Mouse (Mus musculus): ENCODE results near the gene Cryz. TPM values are rescaled to one million over a fixed set of nuclear protein-coding genes. Genes with fewer than 3 reads are reported as not detected.

The Cryz gene
- total and polyA plus RNA-seq, 2 experiments from 2014 or later: 10.3 to 15.4 TPM

GRCm38 (mm10) chr3:154573666-154574065 lies 22.8 kb upstream of the Cryz start:
- H3K9ac ChIP-seq (replicated peaks; ENCODE audit: low read depth, low read length): no peak overlapping the region
- ATAC-seq (ENCODE audit: insufficient read depth, low read depth) (no peak), DNase-seq (ENCODE audit: low spot score) (no peak)
- H3K4me3 ChIP-seq (ENCODE audit: low read depth, low read length): no peak overlapping the region
- H3K27me3 ChIP-seq (ENCODE audit: control insufficient read depth, insufficient read depth, low read length): peaks cover 5% of the 10 kb centered on the region; the same call in 1 of the 2 replicates
- WGBS: 50% methylated on average over 6 of the region's 6 CpGs
- H3K36me3 ChIP-seq (replicated peaks; ENCODE audit: control insufficient read depth, insufficient read depth, low read length): 0 out of 2 replicates have a peak, but pooled peaks cover under 1% of the 10 kb centered on the region
- H3K4me1 ChIP-seq (ENCODE audit: control insufficient read depth, insufficient read depth): no peaks in the 10 kb centered on the region
- no peak overlapping the region for H3K4me2 ChIP-seq (ENCODE audit: low read depth, low read length)
- no peak overlapping the region for H3K27ac ChIP-seq (ENCODE audit: low read depth)
- no peaks in the 10 kb centered on the region for H3K9me3 ChIP-seq (replicated peaks; ENCODE audit: control insufficient read depth, low read length)
- no peak for TF ChIP-seq EP300 (IDR thresholded peaks at IDR 0.05; ENCODE audit: low read depth)
- TF ChIP-seq CTCF (IDR thresholded peaks at IDR 0.05; ENCODE audit: low read depth): no peak

DNA sequence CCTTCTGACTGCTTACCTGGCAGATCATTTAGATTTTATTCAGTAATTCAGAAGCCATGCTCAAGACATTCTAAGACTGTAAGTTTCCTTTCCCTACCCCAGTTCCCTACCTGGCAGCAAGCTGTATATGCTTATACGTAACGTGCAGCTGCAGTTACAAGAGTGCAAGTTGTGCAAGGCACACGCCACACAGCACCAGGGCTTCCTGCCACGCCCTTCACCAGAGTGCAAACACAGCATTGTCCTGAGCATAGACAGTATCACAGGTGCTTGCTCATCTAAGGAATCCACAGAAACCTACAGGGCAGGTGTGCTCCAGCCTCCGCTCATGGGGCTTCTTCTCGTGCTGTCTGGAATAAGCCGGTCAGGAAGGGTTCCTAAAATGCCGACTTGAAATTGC lies 18.6 kb upstream of the Cryz start:
- no peaks in the 10 kb centered on the region for H3K27me3 ChIP-seq (ENCODE audit: control insufficient read depth, insufficient read depth, low read length)
- no peaks in the 10 kb centered on the region for H3K4me1 ChIP-seq (ENCODE audit: control insufficient read depth, insufficient read depth)
- ATAC-seq (ENCODE audit: insufficient read depth, low read depth): no peak
- H3K4me3 ChIP-seq (ENCODE audit: low read depth, low read length): no peak overlapping the region
- H3K36me3 ChIP-seq (replicated peaks; ENCODE audit: control insufficient read depth, insufficient read depth, low read length): peaks cover 14% of the 10 kb centered on the region
- 86% methylated on average over 8 of the region's 8 CpGs for WGBS
- DNase-seq (ENCODE audit: low spot score): no peak
- TF ChIP-seq CTCF (IDR thresholded peaks at IDR 0.05; ENCODE audit: low read depth): no peak
- no peak for TF ChIP-seq EP300 (IDR thresholded peaks at IDR 0.05; ENCODE audit: low read depth)
- H3K4me2 ChIP-seq (ENCODE audit: low read depth, low read length): no peak overlapping the region
- no peak overlapping the region for H3K27ac ChIP-seq (ENCODE audit: low read depth)
- no peaks in the 10 kb centered on the region for H3K9me3 ChIP-seq (replicated peaks; ENCODE audit: control insufficient read depth, low read length)
- H3K9ac ChIP-seq (replicated peaks; ENCODE audit: low read depth, low read length): no peak overlapping the region

- ATAC-seq (ENCODE audit: insufficient read depth, low read depth) (no peak), DNase-seq (ENCODE audit: low spot score) (no peak)
- H3K4me2 ChIP-seq (ENCODE audit: low read depth, low read length): no peak overlapping the region
- H3K4me3 ChIP-seq (ENCODE audit: low read depth, low read length): no peak overlapping the region
- no peaks in the 10 kb centered on the region for H3K9me3 ChIP-seq (replicated peaks; ENCODE audit: control insufficient read depth, low read length)
- 85% methylated on average over 8 of the region's 8 CpGs for WGBS
- no peaks in the 10 kb centered on the region for H3K4me1 ChIP-seq (ENCODE audit: control insufficient read depth, insufficient read depth)
- H3K36me3 ChIP-seq (replicated peaks; ENCODE audit: control insufficient read depth, insufficient read depth, low read length): peaks cover 41% of the 10 kb centered on the region
- TF ChIP-seq EP300 (IDR thresholded peaks at IDR 0.05; ENCODE audit: low read depth) (no peak), CTCF (IDR thresholded peaks at IDR 0.05; ENCODE audit: low read depth) (no peak)
- no peaks in the 10 kb centered on the region for H3K27me3 ChIP-seq (ENCODE audit: control insufficient read depth, insufficient read depth, low read length)
- no peak overlapping the region for H3K27ac ChIP-seq (ENCODE audit: low read depth)
- H3K9ac ChIP-seq (replicated peaks; ENCODE audit: low read depth, low read length): no peak overlapping the region
Observed at GRCm38 (mm10) chr3:154584351-154584750, 12.2 kb upstream of the Cryz start.

GRCm38 (mm10) chr3:154590971-154591370 lies 5.5 kb upstream of the Cryz start:
- TF ChIP-seq EP300 (IDR thresholded peaks at IDR 0.05; ENCODE audit: low read depth): no peak
- Histone ChIP-seq H3K36me3 (replicated peaks; ENCODE audit: control insufficient read depth, insufficient read depth, low read length) (peaks cover 67% of the 10 kb centered on the region), H3K4me3 (ENCODE audit: low read depth, low read length) (no peak overlapping the region), H3K4me2 (ENCODE audit: low read depth, low read length) (no peak overlapping the region), H3K4me1 (ENCODE audit: control insufficient read depth, insufficient read depth) (no peaks in the 10 kb centered on the region), H3K27me3 (ENCODE audit: control insufficient read depth, insufficient read depth, low read length) (no peaks in the 10 kb centered on the region), H3K9ac (replicated peaks; ENCODE audit: low read depth, low read length) (no peak overlapping the region), H3K9me3 (replicated peaks; ENCODE audit: control insufficient read depth, low read length) (no peaks in the 10 kb centered on the region), H3K27ac (ENCODE audit: low read depth) (no peak overlapping the region)
- no peak for ATAC-seq (ENCODE audit: insufficient read depth, low read depth)
- 89% methylated on average over 5 of the region's 5 CpGs for WGBS
- no peak for DNase-seq (ENCODE audit: low spot score)

GRCm38 (mm10) chr3:154591621-154592020 lies 4.9 kb upstream of the Cryz start:
- Histone ChIP-seq H3K9ac (replicated peaks; ENCODE audit: low read depth, low read length) (no peak overlapping the region), H3K4me1 (ENCODE audit: control insufficient read depth, insufficient read depth) (0 out of 2 replicates have a peak, but pooled peaks cover 3% of the 10 kb centered on the region), H3K9me3 (replicated peaks; ENCODE audit: control insufficient read depth, low read length) (no peaks in the 10 kb centered on the region), H3K27me3 (ENCODE audit: control insufficient read depth, insufficient read depth, low read length) (no peaks in the 10 kb centered on the region), H3K4me2 (ENCODE audit: low read depth, low read length) (no peak overlapping the region), H3K4me3 (ENCODE audit: low read depth, low read length) (no peak overlapping the region), H3K36me3 (replicated peaks; ENCODE audit: control insufficient read depth, insufficient read depth, low read length) (peaks cover 61% of the 10 kb centered on the region), H3K27ac (ENCODE audit: low read depth) (no peak overlapping the region)
- ATAC-seq (ENCODE audit: insufficient read depth, low read depth) (no peak), DNase-seq (ENCODE audit: low spot score) (no peak)
- TF ChIP-seq CTCF (IDR thresholded peaks at IDR 0.05; ENCODE audit: low read depth): no peak
- TF ChIP-seq EP300 (IDR thresholded peaks at IDR 0.05; ENCODE audit: low read depth): no peak
- WGBS: 86% methylated on average over 3 of the region's 3 CpGs

DNA sequence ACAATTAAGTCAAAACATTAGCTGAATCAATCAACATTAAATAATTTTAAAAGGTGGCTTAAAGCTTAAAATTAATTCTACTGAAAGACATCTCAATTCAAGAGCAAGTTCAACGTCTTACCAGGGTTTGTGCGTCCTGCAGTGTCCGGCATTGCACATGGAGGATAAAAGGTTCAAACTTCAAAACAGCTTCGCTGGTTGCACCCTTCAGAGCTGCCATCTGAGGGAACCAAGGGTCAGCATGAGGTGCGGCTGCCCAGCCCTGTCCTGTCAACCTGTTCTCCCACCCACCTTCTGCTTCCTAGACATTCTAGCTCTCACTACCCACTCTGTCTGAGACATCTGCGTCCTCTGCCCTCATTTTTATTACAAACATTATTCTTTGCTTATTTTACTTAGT lies 2.9 kb upstream of the Cryz start:
- H3K27ac ChIP-seq (ENCODE audit: low read depth): no peak overlapping the region
- peaks cover 51% of the 10 kb centered on the region for H3K36me3 ChIP-seq (replicated peaks; ENCODE audit: control insufficient read depth, insufficient read depth, low read length)
- no peak overlapping the region for H3K4me2 ChIP-seq (ENCODE audit: low read depth, low read length)
- no peak for TF ChIP-seq EP300 (IDR thresholded peaks at IDR 0.05; ENCODE audit: low read depth)
- TF ChIP-seq CTCF (IDR thresholded peaks at IDR 0.05; ENCODE audit: low read depth): no peak
- H3K27me3 ChIP-seq (ENCODE audit: control insufficient read depth, insufficient read depth, low read length): no peaks in the 10 kb centered on the region
- 90% methylated on average over 6 of the region's 6 CpGs for WGBS
- ATAC-seq (ENCODE audit: insufficient read depth, low read depth): no peak
- DNase-seq (ENCODE audit: low spot score): no peak
- H3K9ac ChIP-seq (replicated peaks; ENCODE audit: low read depth, low read length): no peak overlapping the region
- H3K9me3 ChIP-seq (replicated peaks; ENCODE audit: control insufficient read depth, low read length): no peaks in the 10 kb centered on the region
- H3K4me1 ChIP-seq (ENCODE audit: control insufficient read depth, insufficient read depth): 0 out of 2 replicates have a peak, but pooled peaks cover 7% of the 10 kb centered on the region
- no peak overlapping the region for H3K4me3 ChIP-seq (ENCODE audit: low read depth, low read length)

All from heart, postnatal 0 days (tissue).